Mouse (Mus musculus) left cerebral cortex, postnatal 25 days (tissue): ENCODE results near the gene Hoxa11. TPM values are rescaled to one million over a fixed set of nuclear protein-coding genes. Genes with fewer than 3 reads are reported as not detected.

Experiments used
- DNase-seq, 2 experiments: peaks; one replicate each; pipeline ENCODE4 v3.0.0; 2022; ENCODE audit warnings: low spot score in 2 of 2, mixed read lengths in 1 of 2
- intact Hi-C: fragments of 180-260 bp; cut with DNase I; formaldehyde crosslinking; loops from one replicate; pipeline ENCODE4 v1.15.1; 2025
- total RNA-seq, 2 experiments: library from RNA; stranded (reverse); gene quantifications; 2 replicates each; pipeline ENCODE4 v1.2.3; 2021

Gene Hoxa11
- total RNA-seq, 2 experiments from 2014 or later = not detected

- intact Hi-C loops = loop anchor here (5.0 kb wide), 1 partner anchor 205 kb away; no protein-coding TSS in a partner anchor
- no peak for DNase-seq
Measured at GRCm38 (mm10) chr6:52211961-52212360, 33.6 kb downstream of the Hoxa11 start.

- DNase-seq = peak; percentile 46 to 60
- intact Hi-C loops = loop anchor here (5.0 kb wide), 1 partner anchor 204 kb away; no protein-coding TSS in a partner anchor
Measured at GRCm38 (mm10) chr6:52211170-52211935, 34.3 kb downstream of the Hoxa11 start.

DNA sequence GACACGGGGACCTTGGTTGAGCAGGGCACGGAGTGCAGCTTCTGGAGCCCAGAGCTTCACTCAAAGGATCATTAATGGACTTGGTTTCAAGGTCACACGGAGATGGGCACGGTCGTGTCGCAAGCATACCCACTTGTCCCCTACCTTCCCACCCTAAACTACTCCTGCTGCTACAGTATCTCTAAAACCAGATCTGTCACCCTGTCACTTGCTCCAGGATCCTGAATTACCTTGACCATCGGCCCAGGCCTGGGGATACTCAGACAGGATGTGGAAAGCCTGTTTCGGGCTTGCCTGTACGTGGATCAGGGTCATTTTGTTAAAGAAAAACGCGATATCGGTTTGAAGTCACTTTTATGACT lies 35.9 kb downstream of the Hoxa11 start:
- no peak for DNase-seq
- intact Hi-C loops = loop anchor here (5.0 kb wide), 1 partner anchor 202 kb away; no protein-coding TSS in a partner anchor

DNA sequence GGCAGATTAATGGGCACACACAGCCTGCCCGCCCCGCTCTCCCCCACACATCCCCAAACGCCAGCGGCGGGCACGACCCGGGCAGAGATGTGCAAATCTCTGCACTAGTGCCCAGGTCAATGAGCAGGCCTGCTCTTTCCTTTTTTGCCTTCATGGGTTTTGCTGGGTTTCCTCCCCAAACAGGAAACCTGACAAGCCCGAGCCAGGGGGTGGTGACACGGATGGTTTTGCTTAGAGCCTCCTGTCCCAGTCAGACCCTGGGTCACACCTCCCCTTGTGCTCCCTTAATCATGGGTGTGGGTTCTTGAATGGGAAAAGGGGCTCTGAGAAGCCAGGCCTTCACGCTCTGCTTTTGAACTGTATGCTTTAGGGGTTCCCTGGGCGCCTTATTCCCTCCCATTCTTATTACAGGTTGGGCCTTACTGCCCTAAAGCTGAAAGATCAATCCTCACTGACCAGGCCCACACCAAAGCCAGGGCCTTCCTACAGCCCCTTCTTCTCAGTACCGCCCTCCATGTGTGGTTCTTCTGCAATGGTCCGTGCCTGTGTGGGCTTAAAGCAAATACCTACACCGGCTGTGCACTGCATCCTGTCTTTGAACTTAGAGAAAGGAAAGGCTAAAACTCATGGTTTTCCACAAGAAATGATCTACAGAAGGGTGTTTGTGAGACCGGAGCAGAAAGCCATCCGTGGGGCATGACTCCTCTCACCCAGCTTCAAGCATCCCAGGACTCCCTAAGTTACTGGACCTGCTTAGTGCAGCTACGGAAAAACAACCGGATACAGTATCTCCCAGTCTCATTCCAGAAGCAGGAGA lies 36.5 kb downstream of the Hoxa11 start:
- DNase-seq = no peak
- intact Hi-C loops = no loop called here

DNA sequence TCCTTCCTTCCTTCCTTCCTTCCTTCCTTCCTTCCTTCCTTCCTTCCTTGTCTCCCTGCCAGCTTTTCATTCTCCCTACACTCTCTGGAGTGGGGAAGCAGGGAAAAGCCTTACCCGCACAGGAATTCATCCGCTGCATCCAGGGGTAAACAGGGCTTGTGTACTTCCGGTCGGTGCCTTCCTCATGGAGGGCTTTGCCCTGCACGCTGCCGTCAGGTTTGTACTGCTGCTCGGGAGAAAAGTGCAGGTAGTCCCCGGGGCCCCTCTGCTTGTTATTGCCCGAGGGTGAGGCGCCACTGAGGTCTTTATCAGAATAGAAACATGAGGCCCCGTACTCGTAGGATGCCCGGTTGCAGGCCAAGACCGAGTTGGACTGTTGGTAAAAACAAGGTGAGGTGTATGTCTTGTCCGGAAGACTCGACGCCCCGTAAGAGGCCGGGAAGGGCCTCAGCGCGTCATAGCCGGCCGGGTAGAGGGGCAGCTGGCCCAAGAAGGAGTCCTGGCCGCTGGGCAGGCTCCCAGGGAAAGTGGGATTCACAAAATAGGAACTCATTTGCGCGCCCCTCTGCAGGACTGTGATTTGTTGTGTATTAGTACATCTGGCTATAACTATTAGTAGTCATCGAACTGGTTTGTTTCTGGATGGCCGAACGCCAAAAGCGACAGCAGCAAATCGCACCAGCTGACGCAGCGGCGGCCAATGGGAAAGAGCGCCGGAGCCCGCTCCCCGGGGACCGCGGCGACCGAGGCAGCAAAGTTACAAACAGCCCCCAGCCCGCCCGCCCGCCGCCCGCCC lies 37.3 kb downstream of the Hoxa11 start, which contains the start of gene Hoxa6:
TSS of gene Hoxa6 (minus strand) at position 651 of the 796 bp plus-strand sequence.
- no peak for DNase-seq
- intact Hi-C loops = no loop called here

DNA sequence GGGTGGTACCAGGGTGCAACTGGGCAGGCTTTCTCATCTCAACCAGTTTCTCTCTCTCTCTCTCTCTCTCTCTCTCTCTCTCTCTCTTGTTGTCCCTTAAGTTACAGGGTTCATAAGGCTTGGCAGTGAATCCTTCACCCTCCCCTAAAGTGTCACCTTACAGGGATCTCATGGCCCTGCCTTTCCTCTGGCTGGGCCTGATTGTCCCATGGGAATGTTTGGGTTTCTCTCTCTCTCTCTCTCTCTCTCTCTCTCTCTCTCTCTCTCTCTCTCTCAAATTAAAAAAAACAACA lies 38.0 kb downstream of the Hoxa11 start:
- intact Hi-C loops = no loop called here
- DNase-seq = no peak

GRCm38 (mm10) chr6:52206882-52207683 lies 38.5 kb downstream of the Hoxa11 start:
- intact Hi-C loops = no loop called here
- DNase-seq = no peak

DNA sequence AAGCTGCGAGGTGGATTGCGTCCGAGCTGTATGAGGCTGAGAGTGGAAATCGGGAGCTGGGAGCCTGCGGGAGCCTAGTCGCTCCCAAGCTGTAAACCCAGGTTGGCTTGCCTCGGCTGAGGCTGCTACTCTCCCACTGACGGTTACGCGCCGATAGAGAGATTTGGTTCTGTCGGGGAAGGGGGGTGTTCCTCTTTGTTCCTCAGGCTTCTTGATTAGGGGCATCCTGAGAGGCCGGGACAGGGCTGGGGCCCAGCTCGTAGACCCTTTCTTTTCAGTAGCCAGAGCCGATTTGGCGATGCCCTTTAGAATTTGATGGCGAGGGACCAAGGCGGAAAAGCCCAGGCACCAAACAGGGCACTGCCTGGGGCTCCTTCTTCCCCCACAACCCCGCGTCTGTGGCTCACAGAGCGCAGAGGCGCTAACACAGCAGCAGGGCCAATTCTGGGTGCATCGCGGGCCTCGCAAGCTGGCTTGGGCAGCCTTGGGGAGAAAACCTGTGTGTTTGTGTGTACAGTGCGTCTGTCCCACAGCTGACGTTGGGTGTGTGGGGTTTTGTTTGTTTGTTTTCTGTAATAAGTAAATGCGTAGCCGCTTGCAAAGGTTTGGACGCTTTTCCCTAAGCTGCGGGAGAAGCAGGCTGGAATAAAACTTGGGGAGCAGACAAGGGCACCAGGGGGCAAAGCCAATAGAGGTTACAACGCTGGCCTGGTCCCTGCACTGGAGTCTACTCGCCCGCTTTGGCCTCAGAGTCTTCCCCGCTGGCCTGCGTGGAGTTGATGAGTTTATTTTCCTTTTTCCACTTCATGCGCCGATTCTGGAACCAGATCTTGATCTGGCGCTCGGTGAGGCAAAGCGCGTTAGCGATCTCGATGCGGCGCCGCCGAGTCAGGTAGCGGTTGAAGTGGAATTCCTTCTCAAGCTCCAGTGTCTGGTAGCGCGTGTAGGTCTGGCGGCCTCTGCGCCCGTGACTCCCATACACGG lies 39.7 kb downstream of the Hoxa11 start:
- no peak for DNase-seq
- intact Hi-C loops = no loop called here

DNA sequence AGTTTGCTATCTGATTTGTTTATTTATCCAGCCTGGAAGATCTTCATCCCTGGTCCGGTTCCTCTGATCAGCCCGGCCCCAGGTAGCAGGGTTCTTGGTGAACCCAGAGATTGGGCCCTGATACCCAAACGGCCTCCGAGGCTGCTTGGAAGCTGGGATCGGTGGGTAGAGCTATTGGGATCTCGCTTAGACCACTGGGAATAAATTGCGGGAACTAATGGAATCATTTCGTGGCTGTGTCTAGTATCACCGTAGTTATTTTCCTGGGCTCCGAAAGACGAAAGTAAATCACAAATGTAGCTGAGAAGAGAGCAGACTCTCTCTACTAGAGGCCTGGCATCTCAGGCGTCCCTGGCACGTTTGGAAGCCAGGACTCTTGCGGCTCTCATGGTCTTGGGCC lies 40.4 kb downstream of the Hoxa11 start:
- intact Hi-C loops = no loop called here
- no peak for DNase-seq

DNA sequence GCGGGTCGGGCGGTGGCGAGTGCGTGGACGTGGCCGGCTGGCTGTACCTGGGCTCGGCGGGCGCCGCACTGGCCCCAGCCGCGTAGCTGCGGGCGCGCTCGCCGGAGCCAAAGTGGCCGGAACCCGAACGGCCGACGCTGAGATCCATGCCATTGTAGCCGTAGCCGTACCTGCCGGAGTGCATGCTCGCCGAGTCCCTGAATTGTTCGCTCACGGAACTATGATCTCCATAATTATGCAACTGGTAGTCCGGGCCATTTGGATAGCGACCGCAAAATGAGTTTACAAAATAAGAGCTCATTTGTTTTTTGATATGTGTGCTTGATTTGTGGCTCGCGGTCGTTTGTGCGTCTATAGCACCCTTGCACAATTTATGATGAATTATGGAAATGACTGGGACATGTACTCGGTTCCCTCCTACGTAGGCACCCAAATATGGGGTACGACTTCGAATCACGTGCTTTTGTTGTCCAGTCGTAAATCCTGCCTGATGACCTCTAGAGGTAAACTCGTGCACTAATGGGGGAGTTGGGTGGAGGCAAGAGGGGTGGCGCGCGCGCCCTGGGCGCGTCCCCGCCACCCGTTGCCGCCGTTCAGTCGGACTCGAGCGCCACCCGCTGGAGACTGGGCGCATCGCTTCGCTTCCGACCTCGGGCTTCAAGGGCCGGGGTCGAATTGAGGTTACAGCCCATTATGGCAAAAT lies 41.4 kb downstream of the Hoxa11 start, which contains the start of gene Hoxa5:
TSS of gene Hoxa5 (minus strand) at position 538 of the 703 bp plus-strand sequence.
- intact Hi-C loops = loop anchor here (5.0 kb wide), 1 partner anchor 42 kb away; the partner anchor contains the start of gene Hoxa2
- no peak for DNase-seq

DNA sequence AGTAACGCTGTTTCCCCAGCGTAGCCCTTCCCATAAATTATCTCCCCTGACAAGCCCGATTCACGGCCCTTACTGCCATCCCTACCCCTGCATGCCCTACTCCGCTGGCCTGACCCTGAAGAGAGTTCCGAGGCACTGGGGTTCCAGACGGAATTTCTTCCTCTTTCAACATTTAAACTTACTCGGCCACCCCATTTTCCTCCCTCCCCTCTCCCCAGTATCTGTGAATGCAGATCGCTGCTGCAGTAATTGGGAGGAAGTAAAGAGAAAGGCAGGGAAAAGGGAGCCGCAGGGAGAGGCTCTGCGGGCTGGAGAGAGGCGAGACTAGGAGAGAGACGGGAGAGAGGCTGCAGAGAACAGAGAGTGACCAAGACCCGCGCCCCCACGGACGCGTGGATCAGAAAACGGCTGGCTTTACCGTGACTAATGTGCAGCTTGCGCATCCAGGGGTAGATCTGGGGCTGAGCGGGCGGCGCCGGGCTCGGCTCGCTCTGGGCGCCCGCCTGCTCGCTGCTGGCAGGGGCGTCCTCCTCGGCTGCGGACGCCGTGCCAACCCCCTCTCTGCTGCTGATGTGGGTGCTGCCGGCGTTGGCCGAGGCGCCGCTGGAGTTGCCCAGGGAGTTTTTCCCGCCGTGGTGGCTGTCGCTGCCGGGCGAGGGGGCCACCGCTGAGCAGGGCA lies 42.1 kb downstream of the Hoxa11 start:
- intact Hi-C loops = loop anchor here (5.0 kb wide), 1 partner anchor 41 kb away; the partner anchor contains the start of gene Hoxa2
- no peak for DNase-seq

DNA sequence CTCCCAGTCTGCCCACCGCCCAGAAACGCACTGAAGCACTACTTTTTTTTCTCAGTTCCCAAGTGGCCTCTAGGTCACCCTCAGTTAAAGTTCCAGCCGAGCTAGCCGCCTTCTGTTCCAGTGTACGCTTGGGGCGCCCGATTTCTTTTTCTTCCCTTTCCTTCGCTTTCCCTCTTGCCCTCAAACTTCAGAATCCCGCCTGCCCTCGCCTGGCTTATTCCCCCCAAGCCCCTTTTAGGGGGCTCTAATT lies 42.6 kb downstream of the Hoxa11 start:
- intact Hi-C loops = loop anchor here (5.0 kb wide), 1 partner anchor 41 kb away; the partner anchor contains the start of gene Hoxa2
- no peak for DNase-seq

DNA sequence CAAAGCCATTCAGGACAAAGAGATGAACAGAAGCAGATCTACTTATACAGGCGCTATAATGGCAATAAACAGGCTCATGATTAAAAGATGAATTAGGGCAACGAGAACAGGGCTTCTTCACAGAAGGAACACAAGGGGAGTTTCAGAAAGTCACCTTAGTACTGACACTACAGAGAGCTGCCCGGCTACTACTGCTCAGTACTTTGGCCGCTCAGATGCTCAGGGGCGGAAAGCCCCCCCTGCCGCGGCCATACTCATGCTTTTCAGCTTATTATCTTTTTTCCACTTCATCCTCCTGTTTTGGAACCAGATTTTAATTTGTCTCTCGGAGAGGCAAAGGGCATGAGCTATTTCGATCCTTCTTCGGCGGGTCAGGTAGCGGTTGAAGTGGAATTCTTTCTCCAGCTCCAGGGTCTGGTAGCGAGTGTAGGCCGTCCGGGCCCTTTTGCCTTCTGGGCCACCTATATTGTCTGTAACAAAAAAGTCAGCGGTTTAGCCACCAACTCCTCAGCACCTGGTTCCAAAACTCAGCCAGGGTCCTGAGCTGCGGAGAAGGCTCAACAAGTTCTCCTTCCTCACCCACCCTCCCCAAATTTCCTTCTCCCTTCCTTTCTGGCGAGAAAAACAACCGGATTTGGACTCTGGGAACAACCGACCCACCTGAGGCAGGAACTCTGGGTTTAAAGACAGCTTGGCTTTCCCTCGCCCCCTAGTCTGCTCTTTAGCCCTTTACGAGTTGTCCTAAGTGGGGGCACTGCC lies 43.1 kb downstream of the Hoxa11 start:
- DNase-seq = no peak
- intact Hi-C loops = loop anchor here (5.0 kb wide), 1 partner anchor 40 kb away; the partner anchor contains the start of gene Hoxa2

DNA sequence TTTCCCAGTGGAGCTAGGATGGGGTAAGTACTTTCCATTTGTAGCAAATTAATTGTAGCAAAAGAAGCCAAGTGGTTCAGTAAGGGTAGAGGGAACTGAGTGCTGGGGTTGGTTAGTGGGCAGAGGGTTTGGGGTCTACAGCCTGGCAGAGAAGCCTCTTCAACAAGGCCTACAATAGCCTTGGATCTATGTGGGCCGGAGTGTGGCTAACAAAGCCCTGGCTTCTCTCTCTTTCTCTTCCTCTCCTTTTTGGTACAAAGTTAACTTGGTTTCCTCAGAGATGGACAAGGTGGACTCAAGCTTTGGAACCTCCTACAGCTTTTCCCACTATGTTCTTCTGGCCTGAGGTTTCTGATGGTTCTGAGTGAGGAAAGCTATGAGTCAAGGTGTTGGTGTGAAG lies 44.3 kb downstream of the Hoxa11 start:
- intact Hi-C loops = loop anchor here (5.0 kb wide), 1 partner anchor 39 kb away; the partner anchor contains the start of gene Hoxa2
- DNase-seq = no peak

DNA sequence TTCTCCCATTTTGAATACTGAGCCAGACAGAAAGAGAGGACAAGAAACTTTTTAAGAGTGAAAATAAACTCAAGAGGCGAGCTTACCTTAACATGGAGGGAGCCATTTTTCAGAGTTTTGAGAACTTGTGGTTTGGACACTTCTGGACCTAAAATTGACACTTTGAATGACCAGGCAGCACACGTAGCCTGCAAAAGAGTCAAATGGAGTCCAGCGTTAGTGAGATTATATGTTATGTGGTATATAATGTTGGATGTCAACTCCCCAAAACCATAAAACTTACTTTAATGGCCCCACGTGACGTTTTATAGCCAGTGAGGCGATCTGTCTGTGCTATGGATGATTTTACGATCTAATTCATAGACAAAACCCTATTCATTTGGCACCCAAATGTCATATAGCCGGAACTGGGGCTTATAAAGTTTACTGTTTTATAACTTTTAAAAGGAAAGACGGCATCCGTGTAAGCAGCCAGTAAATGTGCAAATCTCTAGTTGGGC lies 44.8 kb downstream of the Hoxa11 start:
- no peak for DNase-seq
- intact Hi-C loops = loop anchor here (5.0 kb wide), 1 partner anchor 38 kb away; the partner anchor contains the start of gene Hoxa2
